Mouse (Mus musculus) embryonic facial prominence, embryonic 10.5 days (tissue): ENCODE measurements around the gene Rab28. TPM values are rescaled to one million over a fixed set of nuclear protein-coding genes. Genes with fewer than 3 reads are reported as not detected.
A peak's percentile ranks its signal among the peaks of the same experiment; 100 is the strongest.
"Not testable (repeated sequence)": the region's sequence is repeated elsewhere in the genome, so short reads cannot be mapped to it uniquely, and the experiment has no call there.

Experiments used
- DNase-seq: peaks from one replicate; pipeline ENCODE4 v3.0.0-alpha.2; 2017; ENCODE audit warnings: low spot score
- H3K27ac ChIP-seq: fragments of 300-500 bp; sonication (generic); replicated peaks from 2 replicates; pipeline ENCODE4 v1.5.1; 2016; ENCODE audit warnings: mild to moderate bottlenecking
- H3K27me3 ChIP-seq: fragments of 300-500 bp; sonication (generic); replicated peaks from 2 replicates; pipeline ENCODE4 v1.6.1; 2016; ENCODE audit warnings: low read depth, mild to moderate bottlenecking; ENCODE audit not compliant: poor library complexity, severe bottlenecking
- H3K36me3 ChIP-seq: fragments of 300-500 bp; sonication (generic); replicated peaks from 2 replicates; pipeline ENCODE4 v1.6.1; 2016; ENCODE audit warnings: mild to moderate bottlenecking, moderate library complexity
- H3K4me1 ChIP-seq: fragments of 300-500 bp; sonication (generic); 2 replicates; pipeline ENCODE4 v1.6.1; 2016
- H3K4me3 ChIP-seq: fragments of 300-500 bp; sonication (generic); 2 replicates; pipeline ENCODE4 v1.5.1; 2016; ENCODE audit warnings: mild to moderate bottlenecking, moderate library complexity
- H3K9me3 ChIP-seq: fragments of 300-500 bp; sonication (generic); 2 replicates; pipeline ENCODE4 v1.6.1; 2016; ENCODE audit warnings: mild to moderate bottlenecking
- WGBS: fragments of 180-500 bp; shearing (Covaris S2); methylation state at CpG from one replicate; pipeline ENCODE4 v1.1.7; 2016; 5-methylcytosine and 5-hydroxymethylcytosine counted together
- polyA plus RNA-seq: library from polyadenylated mRNA; unstranded; fragments of >200 nt; fragmentation: Nextera tagmentation; extraction: Ambion mirVana; gene quantifications from 2 replicates; pipeline ENCODE4 v1.2.1, GENCODE M21; 2016

The Rab28 gene
- polyA plus RNA-seq, 1 experiment from 2014 or later = 66.5 TPM

- Histone ChIP-seq H3K9me3 (no peaks in the 10 kb centered on the region), H3K4me3 (no peak overlapping the region), H3K27me3 (no peaks in the 10 kb centered on the region), H3K36me3 (no peaks in the 10 kb centered on the region), H3K27ac (no peak overlapping the region), H3K4me1 (peaks cover 4% of the 10 kb centered on the region; the same call in 1 of the 2 replicates)
- DNase-seq = no peak
- 83% methylated on average over 6 of the region's 6 CpGs for WGBS
Observed at GRCm38 (mm10) chr5:41725573-41725972, 17.6 kb upstream of the Rab28 start.

GRCm38 (mm10) chr5:41707115-41708015 lies 592 bp downstream of the Rab28 start:
- Histone ChIP-seq H3K4me1 (peaks cover 13% of the 10 kb centered on the region), H3K36me3 (no peaks in the 10 kb centered on the region), H3K27ac (peak overlapping the region; percentile 94), H3K4me3 (peak overlapping the region; percentile 95), H3K9me3 (no peaks in the 10 kb centered on the region), H3K27me3 (no peaks in the 10 kb centered on the region)
- no peak for DNase-seq
- under 1% methylated on average over 63 of the region's 63 CpGs for WGBS

- Histone ChIP-seq H3K27ac (peak overlapping the region; percentile 94; the same call in 1 of the 2 replicates), H3K4me3 (peak overlapping the region; percentile 95), H3K27me3 (no peaks in the 10 kb centered on the region), H3K9me3 (no peaks in the 10 kb centered on the region), H3K4me1 (peaks cover 13% of the 10 kb centered on the region), H3K36me3 (no peaks in the 10 kb centered on the region)
- no peak for DNase-seq
- 5% methylated on average over 9 of the region's 9 CpGs for WGBS
Observed at GRCm38 (mm10) chr5:41706777-41707114, 1.2 kb downstream of the Rab28 start.

GRCm38 (mm10) chr5:41701085-41701484 lies 6.9 kb downstream of the Rab28 start:
- 89% methylated on average over 4 of the region's 4 CpGs for WGBS

GRCm38 (mm10) chr5:41697958-41698357 lies 10.0 kb downstream of the Rab28 start:
- H3K27me3 ChIP-seq = no peaks in the 10 kb centered on the region

More at GRCm38 (mm10) chr5:41701085-41701484, 6.9 kb downstream of the Rab28 start:
- H3K4me1 ChIP-seq, H3K27me3 ChIP-seq, H3K9me3 ChIP-seq, DNase-seq, H3K4me3 ChIP-seq, H3K27ac ChIP-seq, H3K36me3 ChIP-seq: not testable (repeated sequence)

GRCm38 (mm10) chr5:41685016-41685415 lies 22.9 kb downstream of the Rab28 start:
- no peaks in the 10 kb centered on the region for H3K9me3 ChIP-seq
- H3K27me3 ChIP-seq = no peaks in the 10 kb centered on the region
- no peak for DNase-seq
- H3K4me3 ChIP-seq = no peak overlapping the region
- no peak overlapping the region for H3K27ac ChIP-seq
- peaks cover 8% of the 10 kb centered on the region for H3K4me1 ChIP-seq
- no peaks in the 10 kb centered on the region for H3K36me3 ChIP-seq

More at GRCm38 (mm10) chr5:41697958-41698357, 10.0 kb downstream of the Rab28 start:
- no peak for DNase-seq
- Histone ChIP-seq H3K4me3 (no peak overlapping the region), H3K4me1 (no peaks in the 10 kb centered on the region), H3K27ac (no peak overlapping the region), H3K9me3 (no peaks in the 10 kb centered on the region), H3K36me3 (peaks cover 3% of the 10 kb centered on the region; the same call in 1 of the 2 replicates)

GRCm38 (mm10) chr5:41683976-41684375 lies 24.0 kb downstream of the Rab28 start:
- no peaks in the 10 kb centered on the region for H3K36me3 ChIP-seq
- DNase-seq = no peak
- no peaks in the 10 kb centered on the region for H3K27me3 ChIP-seq
- 94% methylated on average over 2 of the region's 2 CpGs for WGBS
- H3K4me3 ChIP-seq = no peak overlapping the region
- peaks cover 8% of the 10 kb centered on the region for H3K4me1 ChIP-seq
- H3K9me3 ChIP-seq = no peaks in the 10 kb centered on the region
- H3K27ac ChIP-seq = no peak overlapping the region

- Histone ChIP-seq H3K27ac (no peak overlapping the region), H3K4me1 (no peaks in the 10 kb centered on the region), H3K4me3 (no peak overlapping the region), H3K27me3 (no peaks in the 10 kb centered on the region), H3K9me3 (no peaks in the 10 kb centered on the region), H3K36me3 (no peaks in the 10 kb centered on the region)
- DNase-seq = no peak
- WGBS = 81% methylated on average over 6 of the region's 6 CpGs
Observed at GRCm38 (mm10) chr5:41666012-41666411, 41.9 kb downstream of the Rab28 start.

GRCm38 (mm10) chr5:41636793-41637192 lies 71.2 kb downstream of the Rab28 start:
- H3K36me3 ChIP-seq = no peaks in the 10 kb centered on the region
- no peak overlapping the region for H3K27ac ChIP-seq
- no peaks in the 10 kb centered on the region for H3K4me1 ChIP-seq
- DNase-seq = no peak
- H3K9me3 ChIP-seq = peaks cover under 1% of the 10 kb centered on the region; the same call in 1 of the 2 replicates
- H3K4me3 ChIP-seq = no peak overlapping the region
- no peaks in the 10 kb centered on the region for H3K27me3 ChIP-seq
- 69% methylated on average over 2 of the region's 2 CpGs for WGBS

- no peaks in the 10 kb centered on the region for H3K9me3 ChIP-seq
- no peak for DNase-seq
- no peak overlapping the region for H3K4me3 ChIP-seq
- H3K27ac ChIP-seq = no peak overlapping the region
- WGBS = 94% methylated on average over 7 of the region's 7 CpGs
- H3K36me3 ChIP-seq = peaks cover 2% of the 10 kb centered on the region; the same call in 1 of the 2 replicates
- H3K4me1 ChIP-seq = peaks cover 4% of the 10 kb centered on the region; the same call in 1 of the 2 replicates
- no peaks in the 10 kb centered on the region for H3K27me3 ChIP-seq
Observed at GRCm38 (mm10) chr5:41627224-41628144, 80.5 kb downstream of the Rab28 start.

GRCm38 (mm10) chr5:41625544-41625943 lies 82.4 kb downstream of the Rab28 start:
- Histone ChIP-seq H3K4me1 (peaks cover 4% of the 10 kb centered on the region; the same call in 1 of the 2 replicates), H3K27ac (no peak overlapping the region), H3K36me3 (peaks cover 2% of the 10 kb centered on the region; the same call in 1 of the 2 replicates), H3K9me3 (no peaks in the 10 kb centered on the region), H3K27me3 (no peaks in the 10 kb centered on the region), H3K4me3 (no peak overlapping the region)
- DNase-seq = no peak
- 47% methylated on average over 7 of the region's 7 CpGs for WGBS

- DNase-seq = no peak
- H3K4me1 ChIP-seq = peaks cover 4% of the 10 kb centered on the region; the same call in 1 of the 2 replicates
- H3K4me3 ChIP-seq = no peak overlapping the region
- H3K27me3 ChIP-seq = no peaks in the 10 kb centered on the region
- no peaks in the 10 kb centered on the region for H3K9me3 ChIP-seq
- no peak overlapping the region for H3K27ac ChIP-seq
- WGBS = 88% methylated on average over 3 of the region's 3 CpGs
- peaks cover 2% of the 10 kb centered on the region; the same call in 1 of the 2 replicates for H3K36me3 ChIP-seq
Observed at GRCm38 (mm10) chr5:41621748-41622147, 86.2 kb downstream of the Rab28 start.
